Mouse (Mus musculus): ENCODE measurements around the gene Vegfb.
"Not testable (repeated sequence)": the region's sequence is repeated elsewhere in the genome, so short reads cannot be mapped to it uniquely, and the experiment has no call there.

The Vegfb gene

GRCm38 (mm10) chr19:6992011-6992858 is 4.8 kb upstream of the Vegfb start, which contains the start of gene Dnajc4:
Dnajc4 (minus strand) TSS chr19:6992572.
- DNase-seq (ENCODE audit: low spot score): peak; percentile 97

- DNase-seq (ENCODE audit: low spot score): not testable (repeated sequence)
Observed at GRCm38 (mm10) chr19:6991166-6991565, 3.7 kb upstream of the Vegfb start.

DNA sequence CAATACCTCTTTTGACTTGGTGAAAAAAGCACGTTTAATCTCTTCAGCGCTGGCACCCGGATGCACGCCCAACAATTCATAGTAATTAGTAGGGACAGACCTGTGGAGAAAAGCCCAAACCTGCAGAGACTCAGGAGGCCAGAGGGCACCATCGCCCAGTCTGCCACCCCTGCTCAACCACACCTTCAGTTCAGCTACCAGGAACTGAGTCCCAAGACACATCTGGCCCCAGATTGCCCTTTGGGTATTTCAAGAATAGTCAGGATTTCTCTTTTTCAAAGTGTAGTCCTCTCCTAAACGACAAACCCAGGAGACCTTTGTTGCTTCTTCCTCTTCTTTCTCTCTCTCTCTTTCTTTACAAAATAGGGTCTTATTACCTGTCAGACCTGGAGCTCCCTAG is 3.3 kb upstream of the Vegfb start:
- no peak for DNase-seq (ENCODE audit: low spot score)

GRCm38 (mm10) chr19:6989251-6989650 is 1.8 kb upstream of the Vegfb start:
- DNase-seq (ENCODE audit: low spot score): no peak

- DNase-seq (ENCODE audit: low spot score): no peak
Observed at GRCm38 (mm10) chr19:6987904-6988285, 444 bp upstream of the Vegfb start.

- DNase-seq (ENCODE audit: low spot score): no peak
Observed at GRCm38 (mm10) chr19:6985951-6986708, 1.3 kb downstream of the Vegfb start.

DNA sequence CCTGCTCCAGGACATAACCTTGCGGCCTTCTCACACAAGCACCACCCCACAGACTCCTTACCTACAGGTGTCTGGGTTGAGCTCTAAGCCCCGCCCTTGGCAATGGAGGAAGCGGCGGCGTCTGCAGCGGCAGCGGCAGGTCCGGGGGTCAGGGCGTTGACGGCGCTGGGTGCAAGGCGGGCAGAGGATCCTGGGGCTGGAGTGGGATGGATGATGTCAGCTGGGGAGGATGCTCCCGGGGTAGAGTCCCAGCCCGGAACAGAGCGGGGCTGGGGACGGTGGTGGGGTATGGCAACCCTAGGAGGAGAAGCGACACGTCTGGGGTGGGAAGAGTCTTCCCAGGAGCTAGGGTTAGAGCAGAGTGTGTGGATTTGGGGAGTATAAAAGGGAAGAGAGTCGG is 2.2 kb downstream of the Vegfb start:
- no peak for DNase-seq (ENCODE audit: low spot score)

GRCm38 (mm10) chr19:6983621-6984020 is 3.8 kb downstream of the Vegfb start:
- no peak for DNase-seq (ENCODE audit: low spot score)

DNA sequence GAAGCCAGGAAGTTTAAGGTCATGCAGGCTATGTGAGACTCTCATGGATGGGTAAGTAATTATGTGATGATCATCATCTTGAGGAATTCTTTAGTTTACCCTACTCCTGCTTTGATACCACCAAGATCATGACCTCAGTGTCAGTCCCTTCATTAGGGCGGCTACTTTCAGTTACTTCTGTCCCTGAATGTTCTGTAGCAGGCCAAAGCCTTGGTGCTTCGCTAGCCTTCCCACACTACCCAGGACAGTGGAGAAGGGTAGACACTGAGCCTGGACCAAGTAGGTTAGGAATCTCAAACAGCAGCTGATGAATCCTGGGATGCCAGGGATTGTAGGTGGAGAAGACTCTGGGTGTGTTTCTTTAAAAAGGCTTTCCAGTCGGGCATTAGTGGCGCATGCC is 6.0 kb downstream of the Vegfb start:
- no peak for DNase-seq (ENCODE audit: low spot score)

DNA sequence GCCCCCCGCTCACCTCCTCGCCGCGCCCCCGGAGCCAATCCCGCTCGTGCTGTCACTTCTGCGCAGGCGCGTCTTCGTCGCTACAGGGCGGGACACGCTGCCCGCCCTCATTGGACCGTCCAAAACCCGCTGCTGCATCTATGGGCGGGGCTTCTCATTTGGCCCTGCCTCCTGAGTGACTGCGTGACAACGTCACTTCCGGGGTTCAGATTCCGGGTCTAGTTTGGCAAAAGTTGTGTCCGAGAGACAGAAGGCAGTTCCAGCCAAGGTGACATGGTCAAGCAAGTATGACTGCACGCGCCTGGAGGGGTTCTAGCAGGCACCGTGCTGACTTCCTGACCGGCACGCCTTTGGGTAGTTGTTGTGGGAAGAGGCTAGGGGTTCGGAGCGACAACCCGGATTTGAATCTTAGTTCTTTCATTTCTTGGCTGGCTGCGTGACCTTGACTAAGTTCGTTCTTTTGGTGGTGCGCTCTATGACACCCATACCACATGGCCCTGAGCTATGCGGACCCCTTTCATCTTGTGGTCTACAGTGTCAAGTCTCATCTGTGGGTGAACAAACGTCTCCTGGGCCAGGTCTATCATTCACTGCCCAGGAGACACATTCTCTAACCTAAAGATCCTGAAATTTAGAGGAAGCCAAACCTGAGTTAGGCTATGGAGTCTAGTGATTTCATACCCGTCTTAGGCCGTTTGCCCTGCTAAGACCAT is 6.9 kb downstream of the Vegfb start, which contains the start of gene Fkbp2:
Gene Fkbp2, minus strand, starts transcription at position 121 of the 713 bp plus-strand sequence.
- peak; percentile 98 for DNase-seq (ENCODE audit: low spot score)

GRCm38 (mm10) chr19:6979486-6980380 is 7.7 kb downstream of the Vegfb start:
- peak; percentile 99 for DNase-seq (ENCODE audit: low spot score)

- peak; percentile 54 for DNase-seq (ENCODE audit: low spot score)
Observed at GRCm38 (mm10) chr19:6979001-6979479, 8.4 kb downstream of the Vegfb start.

DNA sequence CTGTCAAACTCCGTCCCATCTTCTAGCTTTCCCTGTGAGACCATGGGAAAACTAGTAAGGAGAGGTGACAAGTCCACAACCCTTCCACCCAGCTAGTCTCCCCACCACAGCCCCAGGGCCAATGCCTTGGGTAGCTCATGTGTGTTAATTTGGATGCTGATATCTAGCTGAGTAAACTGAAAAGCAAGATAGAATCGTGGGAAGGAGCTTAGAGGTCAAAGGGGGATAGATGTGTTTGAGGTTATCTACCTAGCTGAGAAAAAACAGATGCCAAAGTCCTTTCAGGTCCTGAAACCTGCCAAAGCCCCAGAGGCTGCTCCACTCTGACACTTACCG is 8.8 kb downstream of the Vegfb start:
- DNase-seq (ENCODE audit: low spot score): no peak

DNA sequence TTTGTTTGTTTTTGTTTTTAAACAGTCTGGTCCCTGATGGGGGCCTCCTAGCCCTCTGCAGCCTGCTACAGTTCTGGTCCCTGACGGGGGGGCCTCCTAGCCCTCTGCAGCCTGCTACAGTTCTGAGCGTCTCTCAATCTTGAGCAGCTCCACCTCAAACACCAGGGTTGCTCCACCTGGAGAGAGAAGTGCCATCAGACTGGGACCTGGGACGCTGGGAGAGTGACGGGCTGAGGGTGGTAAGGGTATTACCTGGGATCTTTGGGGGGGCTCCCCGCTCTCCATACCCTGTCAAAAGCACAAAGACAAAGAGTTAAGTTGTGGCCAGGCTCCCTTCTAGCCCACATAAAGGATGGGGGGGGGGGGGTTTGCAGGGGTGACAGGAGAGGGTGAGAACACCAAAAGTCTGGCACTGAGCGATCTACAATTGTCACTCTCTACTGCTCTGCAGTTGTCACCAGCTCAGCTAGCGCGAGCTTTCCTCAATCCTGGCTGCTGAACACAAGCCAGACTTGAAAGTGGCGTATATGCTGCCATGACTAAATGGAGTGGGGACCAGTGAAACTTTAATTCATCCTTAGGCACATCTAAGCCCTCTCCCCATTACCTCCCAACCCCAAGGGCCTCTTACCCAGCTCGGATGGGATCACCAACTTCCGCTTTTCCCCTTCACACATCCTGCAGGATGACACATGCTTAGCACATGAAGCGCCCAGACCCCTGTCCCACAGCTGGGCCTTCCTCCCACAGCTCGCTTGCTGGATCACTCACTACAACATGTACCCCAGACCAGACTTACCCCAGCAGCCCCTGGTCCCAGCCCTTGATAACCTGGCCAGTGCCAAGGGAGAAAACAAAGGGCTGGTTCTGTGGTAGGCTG is 9.5 kb downstream of the Vegfb start:
- no peak for DNase-seq (ENCODE audit: low spot score)

DNA sequence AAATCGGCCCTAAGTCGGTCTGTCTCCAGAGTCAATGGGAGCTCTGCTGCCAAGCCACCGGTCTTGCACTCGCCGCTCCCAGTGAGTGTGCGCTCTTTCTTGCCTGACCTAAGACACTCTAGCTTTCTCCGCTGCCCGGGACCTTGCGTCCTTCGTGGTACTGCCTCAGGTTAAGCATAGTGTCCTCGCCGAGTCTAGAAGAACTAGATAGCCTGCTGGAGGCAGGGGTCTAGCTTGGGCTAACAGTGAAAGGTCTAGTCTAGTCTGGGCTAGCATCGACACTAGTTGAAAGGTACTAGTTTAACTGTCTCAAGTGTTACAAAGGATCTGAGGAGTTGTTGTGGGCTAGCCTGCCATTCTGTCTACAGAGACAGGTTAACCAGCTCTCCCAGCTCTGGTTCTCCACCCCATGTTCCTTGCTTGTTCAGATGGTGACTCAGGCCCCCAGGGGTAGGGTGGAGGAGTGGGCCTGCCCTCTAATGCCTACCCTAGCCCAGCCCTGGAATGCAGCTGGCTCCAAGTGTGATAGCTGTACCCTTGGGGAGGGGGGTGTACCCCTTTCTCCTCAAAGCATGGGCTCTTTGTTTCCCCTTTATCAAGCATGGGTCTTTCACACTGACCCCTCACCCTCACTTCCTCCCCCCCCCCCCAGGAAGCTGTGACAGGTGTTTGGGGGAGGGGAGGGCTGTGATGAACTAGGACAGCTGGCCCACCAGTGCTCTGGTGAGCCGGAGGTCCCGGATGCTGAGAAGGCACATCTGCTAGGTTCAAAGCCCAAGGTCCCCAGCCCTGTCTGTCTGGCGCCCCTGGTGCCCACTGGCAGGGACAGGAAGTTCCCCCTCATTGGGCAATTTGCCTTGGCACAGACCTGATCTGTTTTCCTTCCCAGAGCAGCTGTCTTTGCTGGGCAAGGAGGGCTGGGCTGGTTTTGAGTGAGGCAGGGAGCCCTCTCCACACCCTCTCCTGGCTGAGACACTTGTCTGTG is 11.6 kb downstream of the Vegfb start, which contains the start of gene Plcb3:
Gene Plcb3, minus strand, starts transcription at position 934 of the 985 bp plus-strand sequence.
- peak; percentile 67 for DNase-seq (ENCODE audit: low spot score)

GRCm38 (mm10) chr19:6974211-6975205 is 12.9 kb downstream of the Vegfb start, which contains the start of gene Ppp1r14b:
Ppp1r14b (plus strand) TSS chr19:6974968.
- DNase-seq (ENCODE audit: low spot score): peak; percentile 84

- DNase-seq (ENCODE audit: low spot score): no peak
Observed at GRCm38 (mm10) chr19:6973581-6974190, 13.8 kb downstream of the Vegfb start.
